Mouse (Mus musculus): ENCODE results near the gene 1600002K03Rik.

DNA sequence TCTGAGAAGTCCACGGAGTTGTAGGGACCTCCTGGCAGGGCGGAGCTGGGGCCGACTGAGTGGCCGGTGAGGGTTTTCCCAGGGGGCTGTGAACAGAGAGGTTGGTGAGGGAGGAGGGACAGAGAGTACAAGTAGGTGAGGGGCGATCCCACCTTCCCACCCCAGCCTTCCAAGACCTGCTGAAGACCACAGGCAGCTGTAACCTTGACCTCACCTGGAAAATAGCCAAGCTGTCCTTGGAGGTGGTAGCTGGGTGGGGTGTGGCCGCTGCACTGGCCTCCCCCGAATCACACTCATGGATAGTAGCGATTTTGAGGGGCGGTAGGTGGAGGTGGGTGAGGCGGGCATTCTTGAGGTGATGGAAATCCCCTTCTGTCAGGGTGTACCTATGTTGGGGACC lies 37.6 kb upstream of the 1600002K03Rik start:
- no peak for TF ChIP-seq CTCF (IDR thresholded peaks at IDR 0.05; ENCODE audit: low read depth, low read length)
- no peak for TF ChIP-seq POLR2AphosphoS5 (IDR thresholded peaks at IDR 0.05; ENCODE audit: insufficient replicate concordance, low read depth, low read length)
- no peak for TF ChIP-seq TAL1 (conservative IDR thresholded peaks at IDR 0.05; ENCODE audit: low read depth, low read length)
- TF ChIP-seq GATA1 (IDR thresholded peaks at IDR 0.05; ENCODE audit: borderline replicate concordance, low read length) = no peak
- TF ChIP-seq GATA2 (IDR thresholded peaks at IDR 0.05; ENCODE audit: borderline replicate concordance, low read depth, low read length) = no peak

Measured in G1E (cell line).